Mouse (Mus musculus) layer of hippocampus, postnatal 10 days (tissue): Measurements from ENCODE around the gene Mcoln1. TPM values are rescaled to one million over a fixed set of nuclear protein-coding genes. Genes with fewer than 3 reads are reported as not detected.

Experiments
- DNase-seq, 2 experiments: peaks; one replicate each; pipeline ENCODE4 v3.0.0; 2021; ENCODE audit warnings: low spot score in 2 of 2
- long read RNA-seq: library from polyadenylated mRNA; stranded (forward); transcript quantifications from one replicate; pipeline ENCODE4 v2.0.0, GENCODE M21; 2023
- total RNA-seq, 2 experiments: library from RNA; stranded (reverse); gene quantifications; 2 replicates each; pipeline ENCODE4 v1.2.3; 2021

The Mcoln1 gene
- total RNA-seq, result 10 to 100 TPM; 66.2 to 79.4 TPM
- long read RNA-seq, transcript Mcoln1-201 (14 exons, 2,065 nt), result major isoform, 6 of 9 reads
- long read RNA-seq, partial matches to known transcripts, result 0 of 9 reads
- long read RNA-seq, other reads (novel, unspliced or antisense), result 2 of 9 reads

DNA sequence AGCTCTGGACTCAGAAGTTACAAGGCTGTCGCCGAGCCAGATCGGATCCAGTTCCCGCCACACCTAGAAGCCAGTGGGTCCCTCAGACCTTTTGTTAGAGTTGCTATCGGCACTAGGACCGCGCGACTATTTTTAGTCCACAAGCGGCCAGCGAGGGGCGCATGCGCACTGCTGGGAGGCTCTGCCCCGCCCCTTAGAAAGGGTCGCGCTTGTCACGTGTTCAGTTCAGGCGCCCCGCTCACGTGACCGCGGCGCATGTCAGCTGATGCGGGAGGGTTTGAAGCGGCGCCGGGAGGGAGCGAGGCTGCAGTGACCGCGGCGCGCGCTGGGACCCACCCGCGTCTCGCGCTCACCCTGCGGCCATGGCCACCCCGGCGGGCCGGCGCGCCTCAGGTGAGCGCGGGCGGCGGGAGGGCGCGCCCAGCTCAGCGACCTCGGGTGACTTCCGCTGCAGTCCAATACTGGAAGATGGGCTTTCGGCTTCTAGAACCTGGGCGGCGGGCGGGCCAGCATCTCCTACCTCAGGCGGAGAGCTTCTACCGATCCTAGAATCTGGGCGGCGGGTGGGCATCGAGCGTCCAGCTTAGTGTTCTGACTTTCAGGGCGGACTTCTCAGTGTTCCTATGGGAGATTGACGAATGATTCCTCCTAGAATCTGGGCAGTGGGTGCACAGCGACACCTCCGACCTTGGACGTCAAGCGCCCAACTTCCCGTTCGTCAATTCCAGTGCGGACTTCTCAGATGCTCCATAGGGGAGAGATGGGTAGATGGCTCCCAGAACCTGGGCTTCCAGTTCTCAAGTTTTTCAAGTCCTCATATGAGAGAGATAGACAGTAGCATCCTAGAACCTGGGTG is at the start of gene Mcoln1:
Gene Mcoln1, plus strand, starts transcription at position 223 of the 856 bp plus-strand sequence.
- DNase-seq, result peak; percentile 97 to 99

DNA sequence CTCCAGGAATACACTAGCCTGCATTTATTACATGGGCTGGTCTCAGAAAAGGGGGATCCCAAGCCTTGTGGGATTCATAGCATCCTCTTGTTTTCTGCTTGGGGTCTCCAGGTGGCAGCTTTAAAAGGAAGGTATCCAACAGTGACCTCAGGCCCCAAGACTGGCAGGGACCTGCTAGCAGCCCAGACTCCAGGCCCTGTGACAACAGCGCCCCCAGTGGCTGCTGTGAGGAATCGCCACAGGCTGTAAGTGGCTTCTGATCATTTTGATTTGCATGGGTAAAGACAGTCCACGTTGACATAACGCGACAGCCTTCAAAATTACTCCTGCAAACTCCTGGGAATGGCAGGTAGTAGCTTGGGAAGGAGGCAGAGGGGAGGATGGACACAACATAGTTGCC is 49.6 kb upstream of the Mcoln1 start:
- peak; percentile 61 to 71 for DNase-seq

GRCm38 (mm10) chr8:3451992-3452391 is 48.3 kb upstream of the Mcoln1 start:
- DNase-seq, result no peak

GRCm38 (mm10) chr8:3463248-3463647 is 37.0 kb upstream of the Mcoln1 start:
- no peak for DNase-seq

GRCm38 (mm10) chr8:3464309-3464708 is 35.9 kb upstream of the Mcoln1 start:
- DNase-seq, result peak; percentile 45 to 60

- DNase-seq, result peak; percentile 83 to 88
These were observed 33.0 kb upstream of the Mcoln1 start, which contains the start of gene Pex11g for GRCm38 (mm10) chr8:3467006-3467885. Gene Pex11g, minus strand, starts transcription at chr8:3467680.

DNA sequence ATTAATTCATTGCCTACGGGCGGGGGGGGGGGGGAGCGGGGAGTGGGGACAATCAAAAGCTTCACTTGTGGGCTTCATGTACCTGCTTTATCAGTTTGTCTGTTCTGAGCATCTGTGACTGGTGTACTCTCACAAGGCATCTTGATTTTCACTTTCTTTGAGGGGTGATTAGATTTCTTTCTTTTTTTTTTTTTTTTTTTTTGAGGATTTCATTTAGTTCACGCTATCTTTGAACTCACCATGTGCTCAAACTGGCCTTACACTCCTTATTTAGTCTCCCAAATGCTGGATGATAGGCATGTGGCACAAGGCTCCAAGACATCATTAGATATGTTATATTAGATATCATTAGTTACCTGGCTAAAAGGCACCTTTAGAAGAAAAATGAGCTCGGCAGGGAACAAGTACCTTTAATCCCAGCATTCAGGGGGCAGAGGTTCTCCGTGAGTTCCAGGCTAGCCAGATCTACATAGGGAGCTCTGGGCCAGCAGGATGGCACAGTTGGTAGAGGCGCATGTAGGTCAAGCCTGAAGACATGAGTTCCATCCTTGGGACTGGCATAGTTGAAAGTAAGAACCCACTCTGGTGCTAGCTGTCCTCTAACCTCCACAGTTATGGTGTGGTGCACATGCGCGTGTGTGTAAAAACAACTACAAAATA is 32.2 kb upstream of the Mcoln1 start:
- DNase-seq, result no peak

DNA sequence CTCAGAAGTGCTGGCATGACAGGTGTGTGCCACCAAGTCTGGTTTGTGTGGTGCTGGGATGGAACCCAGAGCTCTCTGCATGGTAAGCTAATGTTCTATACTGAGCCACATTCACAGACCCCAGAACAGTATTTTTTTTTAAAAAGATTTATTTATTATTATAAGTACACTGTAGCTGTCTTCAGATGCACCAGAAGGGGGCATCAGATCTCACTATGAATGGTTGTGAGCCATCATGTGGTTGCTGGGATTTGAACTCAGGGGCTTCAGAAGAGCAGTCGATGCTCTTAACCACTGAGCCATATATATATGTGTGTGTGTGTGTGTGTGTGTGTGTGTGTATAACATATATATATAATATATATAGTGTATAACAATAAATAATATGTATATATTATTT is 31.4 kb upstream of the Mcoln1 start:
- no peak for DNase-seq

DNA sequence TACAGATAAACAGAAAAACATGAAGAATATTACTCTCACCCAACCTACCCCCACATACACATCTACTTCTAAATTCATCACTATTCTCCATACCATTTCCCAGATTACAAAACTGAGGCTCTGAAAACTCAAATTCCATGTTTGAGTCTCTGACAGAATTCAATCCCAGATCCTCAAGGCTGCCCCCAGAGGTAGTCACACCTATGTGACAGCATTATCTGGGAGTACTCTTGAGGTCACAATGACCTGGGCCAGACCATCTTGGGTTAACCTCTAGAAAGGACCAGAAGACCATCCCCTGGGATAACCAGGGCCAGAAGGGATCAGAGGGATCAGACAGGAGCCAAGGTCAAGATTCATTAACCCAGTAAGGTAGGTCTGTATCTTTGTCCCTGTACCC is 29.7 kb upstream of the Mcoln1 start, which contains the start of gene Tex45:
Gene Tex45, plus strand, starts transcription at position 301 of the 400 bp plus-strand sequence.
- DNase-seq, result no peak

DNA sequence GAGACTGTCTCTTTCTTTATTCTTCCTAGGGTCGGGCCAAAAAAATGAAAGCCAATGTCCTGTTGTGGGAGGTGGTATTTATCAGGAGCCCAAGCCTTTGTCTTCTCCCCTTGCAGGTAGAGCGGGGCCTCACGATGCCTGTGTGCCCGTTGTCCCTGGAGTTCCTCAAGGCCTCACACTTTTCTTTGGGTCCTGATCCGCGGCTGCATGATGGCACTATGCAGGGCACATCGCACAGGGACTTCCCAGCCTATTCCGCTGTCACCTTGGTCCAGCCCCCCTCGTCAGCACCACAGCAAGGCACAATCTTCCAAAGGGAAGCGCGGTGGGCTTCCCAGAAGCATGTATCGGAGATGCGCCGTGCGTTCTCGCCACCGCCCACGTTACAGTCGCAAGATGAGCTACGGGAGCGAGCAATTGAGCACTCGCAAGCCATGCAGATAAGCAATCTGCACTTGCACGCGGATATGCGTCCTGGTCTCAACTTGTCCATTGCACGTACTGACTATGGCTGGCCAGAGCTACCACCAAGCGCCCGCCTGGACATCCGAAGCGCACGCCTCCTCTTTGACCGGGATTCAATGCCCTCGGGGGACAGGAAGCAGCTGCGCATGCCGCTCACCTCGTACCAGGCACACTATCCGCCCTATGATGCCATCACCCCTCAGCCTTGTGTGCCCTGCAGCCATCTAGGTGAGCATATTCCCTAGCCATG is 24.4 kb upstream of the Mcoln1 start:
- DNase-seq, result no peak

DNA sequence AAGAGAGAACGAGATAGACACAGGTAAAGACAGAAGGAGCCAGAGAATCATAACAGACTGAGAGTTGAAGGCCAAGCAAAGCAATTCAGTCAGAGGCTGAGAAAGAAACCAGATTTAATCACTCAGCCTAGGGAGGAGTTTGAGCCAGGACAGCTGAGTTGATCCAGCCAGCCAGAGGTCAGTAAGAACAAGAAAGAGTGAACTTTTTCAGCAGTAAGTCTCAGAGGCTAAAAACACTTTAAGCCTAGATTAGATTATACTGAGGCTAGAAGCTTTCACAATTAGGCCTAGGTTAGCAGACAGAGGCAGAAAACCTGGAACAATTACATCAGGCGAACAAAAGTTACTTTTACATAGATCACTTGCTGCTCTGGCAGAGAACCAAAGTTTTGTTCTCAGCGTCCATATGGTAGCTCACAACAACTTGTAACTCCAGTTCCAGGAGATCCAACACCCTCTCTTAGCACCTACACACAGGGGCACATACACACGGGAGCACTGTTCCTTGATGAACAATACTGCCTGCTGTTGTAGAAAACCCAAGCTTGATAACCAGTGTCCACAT is 20.0 kb upstream of the Mcoln1 start:
- no peak for DNase-seq

DNA sequence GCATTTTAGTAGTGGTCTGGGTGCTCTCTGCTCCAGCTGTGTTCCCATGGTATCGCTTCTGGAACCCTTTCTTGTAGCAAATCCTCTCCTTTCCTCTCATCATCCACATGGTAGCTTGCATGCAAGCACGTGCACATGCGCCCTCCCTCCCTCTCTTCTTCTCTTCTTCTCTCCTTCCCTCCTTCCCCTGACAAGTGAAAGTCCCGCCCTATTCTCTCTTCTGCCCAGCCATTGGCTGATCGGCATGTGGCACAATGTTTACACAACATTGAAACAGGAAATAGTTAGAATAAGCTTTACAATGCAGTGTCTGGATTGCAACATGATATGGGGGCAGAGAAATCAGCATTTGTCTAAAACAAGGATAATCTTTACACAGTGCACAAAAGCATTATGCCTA is 18.7 kb upstream of the Mcoln1 start:
- DNase-seq, result no peak

GRCm38 (mm10) chr8:3482240-3482740 is 18.0 kb upstream of the Mcoln1 start:
- no peak for DNase-seq

DNA sequence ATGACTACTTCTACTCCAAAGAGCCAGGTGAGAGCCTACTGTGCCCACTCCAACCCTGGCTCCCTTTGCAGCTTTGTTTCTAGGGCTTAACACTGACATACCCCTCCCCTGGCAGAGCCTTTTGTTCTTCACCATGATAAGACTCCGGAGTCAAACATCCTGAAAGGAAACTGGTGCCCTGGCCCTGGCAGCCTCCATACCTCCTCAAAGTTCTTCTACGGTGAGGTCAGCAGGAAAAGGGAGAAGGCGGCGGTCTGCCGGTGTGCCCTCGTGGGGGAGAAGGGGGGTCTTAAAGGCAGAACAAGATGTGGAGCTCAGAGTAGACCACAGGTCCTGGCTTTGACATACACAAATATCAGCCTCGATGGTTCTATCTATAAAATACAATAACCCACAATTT is 16.7 kb upstream of the Mcoln1 start:
- DNase-seq, result no peak

DNA sequence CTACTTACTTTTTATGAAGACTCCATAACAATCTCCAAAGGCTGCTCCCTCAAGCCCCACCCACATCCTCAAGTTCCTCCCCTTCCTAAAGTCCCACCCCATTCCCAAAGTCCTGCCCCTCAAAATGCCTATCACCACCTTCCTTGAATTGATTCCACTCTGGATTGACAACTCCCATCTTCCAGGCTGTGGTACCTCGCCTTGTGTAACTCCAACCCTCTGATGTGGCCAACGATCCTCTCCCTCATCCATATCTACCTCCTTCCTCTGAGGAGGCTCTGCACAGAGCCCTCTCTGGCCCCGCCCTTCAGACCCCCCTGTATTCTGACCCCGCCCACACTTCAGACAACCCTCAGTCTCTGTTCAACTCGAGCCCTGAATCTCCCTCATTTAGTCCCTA is 15.1 kb upstream of the Mcoln1 start:
- DNase-seq, result no peak

- DNase-seq, result peak; percentile 75 to 82
These were observed 7.1 kb upstream of the Mcoln1 start, which contains the start of gene Zfp358 for GRCm38 (mm10) chr8:3492901-3493844. Gene Zfp358, plus strand, starts transcription at chr8:3493138.

- no peak for DNase-seq
These were observed 6.4 kb upstream of the Mcoln1 start for GRCm38 (mm10) chr8:3493845-3494208.

GRCm38 (mm10) chr8:3495578-3496427 is 4.5 kb upstream of the Mcoln1 start:
- DNase-seq, result no peak
